Mouse (Mus musculus) spleen, adult 2 months (tissue): ENCODE data around the gene Ppp1r12a.
"Not testable (repeated sequence)": the region's sequence is repeated elsewhere in the genome, so short reads cannot be mapped to it uniquely, and the experiment has no call there.

ENCODE experiments used
- CTCF ChIP-seq: fragments of 200-500 bp; IDR thresholded peaks from 2 replicates; pipeline ENCODE4 v1.5.1; 2011; ENCODE audit warnings: mild to moderate bottlenecking, inconsistent platforms; ENCODE audit not compliant: insufficient read depth, insufficient read length, insufficient replicate concordance; ENCODE audit errors: extremely low read depth
- POLR2A ChIP-seq: fragments of 200-500 bp; IDR thresholded peaks from 2 replicates; pipeline ENCODE4 v1.6.1; 2011; ENCODE audit warnings: low read depth, low read length, inconsistent platforms

GRCm38 (mm10) chr10:108281099-108281498 lies 119.1 kb downstream of the Ppp1r12a start:
- not testable (repeated sequence) for TF ChIP-seq POLR2A, CTCF
